Mouse (Mus musculus) small intestine, adult 2 months (tissue): ENCODE data around the gene Stk38.

Experiments
- CTCF ChIP-seq: fragments of 200-500 bp; IDR thresholded peaks from 2 replicates; pipeline ENCODE4 v1.5.1; 2012; ENCODE audit warnings: low read depth, mild to moderate bottlenecking, control low read depth, inconsistent platforms, low read length, moderate library complexity, mixed read lengths; ENCODE audit not compliant: insufficient replicate concordance, insufficient read length; ENCODE audit errors: extremely low read depth
- POLR2A ChIP-seq: fragments of 200-500 bp; IDR thresholded peaks from 2 replicates; pipeline ENCODE4 v1.6.1; 2012; ENCODE audit warnings: low read depth, mild to moderate bottlenecking, control low read depth, inconsistent platforms, low read length, moderate library complexity

GRCm38 (mm10) chr17:29007641-29008325, at the start of gene Stk38:
- TF ChIP-seq CTCF (no peak), POLR2A (peak; percentile 84; the same call in 1 of the 2 replicates)
